Mouse (Mus musculus) hindbrain, embryonic 14.5 days (tissue): ENCODE results near the gene N4bp1. TPM values are rescaled to one million over a fixed set of nuclear protein-coding genes. Genes with fewer than 3 reads are reported as not detected.

Experiments used
- ATAC-seq: fragments of 200-750 bp; cut with Nextera tagmentation; 2 replicates; pipeline ENCODE4 v1.8.0; 2017; ENCODE audit warnings: moderate number of reproducible peaks, mild to moderate bottlenecking, moderate TSS enrichment, moderate library complexity; ENCODE audit not compliant: low FRiP score
- DNase-seq: peaks from one replicate; pipeline ENCODE4 v3.0.0-alpha.2; 2015; ENCODE audit warnings: low spot score
- H3K27ac ChIP-seq: fragments of 300-500 bp; sonication (generic); 2 replicates; pipeline ENCODE4 v1.5.1; 2014; ENCODE audit warnings: mild to moderate bottlenecking, moderate library complexity
- H3K27me3 ChIP-seq: fragments of 300-500 bp; sonication (generic); 2 replicates; pipeline ENCODE4 v1.6.1; 2014; ENCODE audit warnings: mild to moderate bottlenecking, low read length, mixed read lengths; ENCODE audit not compliant: control insufficient read depth, insufficient read depth
- H3K36me3 ChIP-seq: fragments of 300-500 bp; sonication (generic); replicated peaks from 2 replicates; pipeline ENCODE4 v1.6.1; 2014; ENCODE audit not compliant: control insufficient read depth, insufficient read depth
- H3K4me1 ChIP-seq: fragments of 300-500 bp; sonication (generic); replicated peaks from 2 replicates; pipeline ENCODE4 v1.6.1; 2014; ENCODE audit warnings: antibody characterized with exemption, low read length, mixed read lengths; ENCODE audit not compliant: control insufficient read depth, insufficient read depth
- H3K4me2 ChIP-seq: fragments of 300-500 bp; sonication (generic); replicated peaks from 2 replicates; pipeline ENCODE4 v1.6.1; 2014; ENCODE audit warnings: mild to moderate bottlenecking, moderate library complexity
- H3K4me3 ChIP-seq: fragments of 300-500 bp; sonication (generic); replicated peaks from 2 replicates; pipeline ENCODE4 v1.5.1; 2014; ENCODE audit warnings: mild to moderate bottlenecking, low read length
- H3K9ac ChIP-seq: fragments of 300-500 bp; sonication (generic); 2 replicates; pipeline ENCODE4 v1.6.1; 2014
- H3K9me3 ChIP-seq: fragments of 300-500 bp; sonication (generic); 2 replicates; pipeline ENCODE4 v1.6.1; 2016; ENCODE audit warnings: low read length; ENCODE audit not compliant: control insufficient read depth
- WGBS: fragments of 180-500 bp; shearing (Covaris S2); extraction: QIAGEN DNeasy Blood & Tissue Kit; methylation state at CpG from one replicate; pipeline ENCODE4 v1.1.7; 2014; 5-methylcytosine and 5-hydroxymethylcytosine counted together
- polyA plus RNA-seq: library from polyadenylated mRNA; unstranded; fragments of >200 nt; fragmentation: Nextera tagmentation; extraction: Ambion mirVana; gene quantifications from 2 replicates; pipeline ENCODE4 v1.2.1, GENCODE M21; 2014

N4bp1 gene
- polyA plus RNA-seq, 1 experiment from 2014 or later = 11.0 TPM

DNA sequence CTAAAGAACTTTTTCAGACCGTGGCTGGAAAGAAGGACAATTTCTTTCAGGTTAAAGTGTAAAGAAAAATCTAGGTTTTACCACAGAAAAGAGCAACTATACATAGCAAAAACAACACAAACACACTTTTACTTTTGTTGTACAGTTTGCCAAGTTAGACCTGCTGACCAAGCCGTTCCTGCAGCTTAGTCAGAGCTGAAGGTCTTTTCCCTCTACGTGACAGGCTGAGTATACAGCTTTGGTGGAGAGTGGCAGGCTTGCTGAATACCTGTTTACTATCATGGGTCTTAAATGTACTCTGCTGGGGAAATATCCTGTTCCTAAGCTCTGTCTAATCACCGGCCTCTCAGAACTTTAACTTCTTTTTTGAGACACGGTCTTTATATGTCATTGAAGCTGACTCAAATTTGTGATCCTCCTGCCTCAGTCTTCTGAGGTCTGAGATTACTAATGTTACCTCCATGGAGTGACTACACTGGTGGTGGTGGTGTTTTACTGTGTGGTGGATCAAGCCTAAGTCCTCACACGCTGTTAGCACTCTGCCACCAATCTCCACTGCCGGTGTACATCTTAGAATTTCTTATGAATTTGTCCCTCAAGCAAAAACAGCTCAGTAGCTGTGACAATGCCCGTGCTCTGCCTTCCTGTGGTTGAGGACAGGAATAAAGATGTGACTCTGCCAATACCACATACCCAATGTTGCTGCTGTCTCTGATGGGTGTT is 31.6 kb downstream of the N4bp1 start:
- no peak for ATAC-seq
- Histone ChIP-seq H3K4me1 (0 out of 2 replicates have a peak, but pooled peaks cover 6% of the 10 kb centered on the region), H3K27ac (no peak overlapping the region), H3K36me3 (peaks cover 20% of the 10 kb centered on the region), H3K4me3 (no peak overlapping the region), H3K9ac (no peak overlapping the region), H3K4me2 (no peak overlapping the region), H3K9me3 (no peaks in the 10 kb centered on the region), H3K27me3 (no peaks in the 10 kb centered on the region)
- WGBS = 91% methylated on average over 8 of the region's 8 CpGs
- no peak for DNase-seq

GRCm38 (mm10) chr8:86852491-86852890 is 32.6 kb downstream of the N4bp1 start:
- no peak overlapping the region for H3K4me2 ChIP-seq
- DNase-seq = no peak
- H3K4me3 ChIP-seq = no peak overlapping the region
- H3K9me3 ChIP-seq = no peaks in the 10 kb centered on the region
- H3K4me1 ChIP-seq = 0 out of 2 replicates have a peak, but pooled peaks cover 6% of the 10 kb centered on the region
- ATAC-seq = no peak
- no peaks in the 10 kb centered on the region for H3K27me3 ChIP-seq
- peaks cover 29% of the 10 kb centered on the region for H3K36me3 ChIP-seq
- no peak overlapping the region for H3K9ac ChIP-seq
- WGBS = 92% methylated on average over 3 of the region's 3 CpGs
- H3K27ac ChIP-seq = no peak overlapping the region

- Histone ChIP-seq H3K4me2 (no peak overlapping the region), H3K9ac (no peak overlapping the region), H3K9me3 (no peaks in the 10 kb centered on the region), H3K27ac (no peak overlapping the region), H3K4me3 (no peak overlapping the region), H3K4me1 (no peaks in the 10 kb centered on the region), H3K36me3 (peaks cover 46% of the 10 kb centered on the region), H3K27me3 (no peaks in the 10 kb centered on the region)
- DNase-seq (no peak), ATAC-seq (no peak)
- WGBS = 90% methylated on average over 5 of the region's 5 CpGs
Observed at GRCm38 (mm10) chr8:86848876-86849275, 36.2 kb downstream of the N4bp1 start.

DNA sequence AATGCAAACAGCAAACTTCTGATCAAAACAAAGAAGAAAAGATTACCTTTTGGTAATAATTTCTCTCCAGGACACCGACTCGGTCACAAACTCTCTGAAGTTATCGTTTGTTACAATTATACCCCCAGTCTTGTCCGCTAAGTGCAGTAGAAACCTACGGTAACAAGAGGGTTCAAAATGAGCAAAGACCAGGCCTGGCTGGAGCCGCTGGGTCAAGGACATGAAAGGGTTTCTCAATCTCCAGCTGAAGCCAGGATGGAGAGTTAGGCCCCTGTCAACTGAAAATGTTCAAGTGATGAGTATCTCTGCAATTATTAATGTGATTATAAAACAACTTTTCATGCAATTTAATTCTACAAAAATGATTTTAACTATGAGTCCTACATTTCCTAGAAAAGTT is 36.7 kb downstream of the N4bp1 start:
- Histone ChIP-seq H3K4me1 (no peaks in the 10 kb centered on the region), H3K27ac (no peak overlapping the region), H3K4me2 (no peak overlapping the region), H3K27me3 (no peaks in the 10 kb centered on the region), H3K9me3 (no peaks in the 10 kb centered on the region), H3K36me3 (peaks cover 51% of the 10 kb centered on the region), H3K4me3 (no peak overlapping the region), H3K9ac (no peak overlapping the region)
- ATAC-seq (no peak), DNase-seq (no peak)
- WGBS = 94% methylated on average over 6 of the region's 6 CpGs

GRCm38 (mm10) chr8:86847091-86847490 is 38.0 kb downstream of the N4bp1 start:
- no peaks in the 10 kb centered on the region for H3K4me1 ChIP-seq
- DNase-seq (no peak), ATAC-seq (no peak)
- no peaks in the 10 kb centered on the region for H3K9me3 ChIP-seq
- H3K4me3 ChIP-seq = no peak overlapping the region
- peaks cover 63% of the 10 kb centered on the region for H3K36me3 ChIP-seq
- no peak overlapping the region for H3K27ac ChIP-seq
- WGBS = 90% methylated on average over 3 of the region's 3 CpGs
- no peak overlapping the region for H3K9ac ChIP-seq
- H3K4me2 ChIP-seq = no peak overlapping the region
- H3K27me3 ChIP-seq = no peaks in the 10 kb centered on the region

DNA sequence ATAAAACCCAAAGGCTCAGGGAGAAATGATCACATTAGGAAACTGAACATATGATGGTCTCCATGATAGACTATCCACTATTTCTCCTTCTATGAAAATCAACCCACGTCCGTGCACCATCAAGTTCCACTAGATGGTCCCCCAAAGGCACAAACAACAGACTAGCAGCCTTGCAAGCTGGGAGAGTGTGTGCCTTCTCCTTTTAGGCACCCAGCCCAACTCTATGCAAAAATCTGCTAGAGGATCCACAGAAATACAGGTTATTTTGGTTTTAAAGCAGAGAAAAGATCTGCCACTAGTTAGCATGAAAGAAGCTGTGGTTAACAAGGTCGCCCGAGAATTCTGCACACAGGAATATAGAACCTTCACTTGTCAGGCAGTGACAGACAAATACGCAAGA is 39.2 kb downstream of the N4bp1 start:
- DNase-seq (no peak), ATAC-seq (no peak)
- H3K4me3 ChIP-seq = no peak overlapping the region
- no peaks in the 10 kb centered on the region for H3K9me3 ChIP-seq
- no peaks in the 10 kb centered on the region for H3K4me1 ChIP-seq
- WGBS = 95% methylated on average over 5 of the region's 5 CpGs
- H3K36me3 ChIP-seq = peaks cover 74% of the 10 kb centered on the region
- no peak overlapping the region for H3K4me2 ChIP-seq
- no peaks in the 10 kb centered on the region for H3K27me3 ChIP-seq
- H3K9ac ChIP-seq = no peak overlapping the region
- H3K27ac ChIP-seq = no peak overlapping the region

DNA sequence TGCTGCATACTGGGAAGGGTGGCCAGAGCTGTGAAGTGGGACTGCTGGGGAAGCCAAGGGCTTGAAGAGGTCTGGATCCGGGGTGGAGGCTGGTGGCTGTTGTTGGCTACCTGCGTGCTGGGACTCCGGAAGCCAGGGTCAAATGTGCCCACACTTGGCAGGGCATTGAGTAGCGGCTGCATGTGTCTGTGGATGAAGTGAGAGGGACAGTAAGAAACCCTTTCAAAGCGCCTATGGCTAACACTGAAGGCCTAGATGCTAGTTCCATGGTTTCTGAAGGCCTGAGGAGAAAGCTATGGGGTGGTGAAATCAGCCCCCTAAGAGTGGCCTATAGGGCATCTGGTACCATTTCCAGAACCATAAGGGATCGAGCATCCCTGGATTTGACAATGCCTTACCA is 40.2 kb downstream of the N4bp1 start:
- no peaks in the 10 kb centered on the region for H3K27me3 ChIP-seq
- peaks cover 70% of the 10 kb centered on the region for H3K36me3 ChIP-seq
- no peak overlapping the region for H3K27ac ChIP-seq
- H3K4me2 ChIP-seq = no peak overlapping the region
- H3K4me3 ChIP-seq = no peak overlapping the region
- no peak overlapping the region for H3K9ac ChIP-seq
- H3K9me3 ChIP-seq = no peaks in the 10 kb centered on the region
- DNase-seq (no peak), ATAC-seq (no peak)
- WGBS = 95% methylated on average over 6 of the region's 6 CpGs
- no peaks in the 10 kb centered on the region for H3K4me1 ChIP-seq

DNA sequence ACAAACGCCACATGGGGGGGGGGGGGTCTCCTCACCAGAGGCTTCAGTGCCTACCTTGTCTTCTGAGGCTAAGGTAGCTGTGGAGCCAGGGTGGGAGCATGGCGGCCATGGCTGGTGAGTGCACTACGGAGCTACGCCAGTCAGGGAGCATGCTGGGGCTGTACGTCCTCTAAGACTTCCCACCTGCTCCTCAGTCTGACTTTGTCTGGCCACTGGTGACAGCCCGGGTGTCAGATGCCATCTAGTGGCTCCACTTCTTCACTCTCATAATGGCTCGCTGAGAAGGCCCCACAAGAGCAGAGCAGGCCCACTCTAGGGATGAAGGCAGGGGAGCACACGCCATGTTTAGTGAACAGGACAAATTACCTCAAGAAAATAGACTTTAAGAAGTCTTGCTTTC is 41.2 kb downstream of the N4bp1 start:
- Histone ChIP-seq H3K9ac (no peak overlapping the region), H3K27me3 (no peaks in the 10 kb centered on the region), H3K4me3 (no peak overlapping the region), H3K9me3 (no peaks in the 10 kb centered on the region), H3K4me2 (no peak overlapping the region), H3K4me1 (no peaks in the 10 kb centered on the region), H3K36me3 (peaks cover 73% of the 10 kb centered on the region), H3K27ac (no peak overlapping the region)
- DNase-seq = peak; percentile 48
- WGBS = 49% methylated on average over 8 of the region's 8 CpGs
- peak; percentile 57; the same call in 1 of the 2 replicates for ATAC-seq

DNA sequence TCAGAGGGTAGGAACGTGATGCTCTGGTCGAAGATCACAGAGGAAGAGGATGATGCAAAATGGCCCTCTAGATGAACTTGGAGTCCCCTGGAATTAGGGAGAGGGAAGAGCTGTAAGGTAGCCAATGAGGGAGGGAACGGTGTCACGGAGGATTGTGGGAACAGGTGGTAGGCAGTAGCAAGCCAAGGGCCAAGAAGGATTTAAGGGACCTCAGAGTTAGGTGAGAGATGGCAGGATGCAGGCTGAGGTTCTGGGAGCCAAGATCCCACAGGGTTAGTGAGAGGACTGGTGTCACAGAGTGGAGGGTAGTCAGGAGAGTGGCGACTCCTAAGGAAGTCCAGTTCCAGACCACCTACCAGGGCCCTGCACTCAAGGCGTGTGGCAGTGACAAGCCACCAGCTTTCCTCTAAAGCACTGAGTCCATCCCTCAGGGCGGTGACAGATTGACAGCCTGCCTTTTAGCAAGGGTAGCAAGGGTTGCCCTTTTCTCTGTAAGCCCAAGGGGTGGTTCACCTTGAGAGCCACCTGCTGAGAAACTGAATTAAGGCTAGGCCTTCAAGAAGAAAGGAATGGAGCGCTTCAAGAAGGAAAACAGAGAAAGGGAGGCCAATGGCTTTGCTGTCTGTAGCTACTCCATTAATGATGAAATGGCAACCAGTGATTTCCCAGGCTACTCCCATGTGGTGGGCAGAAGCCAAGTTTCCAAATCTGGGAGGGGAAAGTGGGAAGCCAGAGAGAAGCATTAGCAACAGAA is 43.3 kb downstream of the N4bp1 start:
- no peak for DNase-seq
- H3K4me1 ChIP-seq = no peaks in the 10 kb centered on the region
- no peak for ATAC-seq
- 80% methylated on average over 8 of the region's 8 CpGs for WGBS
- no peak overlapping the region for H3K4me3 ChIP-seq
- H3K9me3 ChIP-seq = no peaks in the 10 kb centered on the region
- no peak overlapping the region for H3K4me2 ChIP-seq
- peaks cover 56% of the 10 kb centered on the region for H3K36me3 ChIP-seq
- H3K9ac ChIP-seq = no peak overlapping the region
- H3K27ac ChIP-seq = no peak overlapping the region
- H3K27me3 ChIP-seq = no peaks in the 10 kb centered on the region
